Mouse (Mus musculus) lung, adult 18-20 months (tissue): ENCODE measurements around the gene Gm3095.
"Not testable (repeated sequence)": the region's sequence is repeated elsewhere in the genome, so short reads cannot be mapped to it uniquely, and the experiment has no call there.

Experiments
- DNase-seq, 2 experiments: peaks; one replicate each; pipeline ENCODE4 v3.0.0; 2022; ENCODE audit warnings: mixed read lengths in 2 of 2

Gene Gm3095

DNA sequence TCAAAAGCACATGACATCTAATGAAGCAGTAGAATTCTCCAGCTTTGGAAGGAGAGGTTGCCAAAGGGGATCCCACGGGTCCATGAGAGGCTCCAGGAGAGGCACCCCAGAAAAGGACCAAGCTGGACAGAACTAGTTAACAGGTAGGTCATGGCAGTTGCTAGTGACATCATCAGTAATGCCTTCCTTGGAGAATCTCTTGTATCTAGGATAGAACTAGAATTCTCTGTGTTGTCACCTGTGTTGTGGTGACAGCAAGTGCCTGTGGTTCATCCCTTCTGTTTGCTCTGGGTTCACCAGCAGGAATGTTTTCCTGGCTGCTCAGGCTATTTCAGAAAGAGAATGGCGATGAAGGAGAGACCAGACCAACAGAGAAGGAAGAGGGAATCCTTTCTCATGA is at the start of gene Gm3095:
Gm3095 (plus strand) TSS at position 301 of the 400 bp plus-strand sequence.
- not testable (repeated sequence) for DNase-seq

DNA sequence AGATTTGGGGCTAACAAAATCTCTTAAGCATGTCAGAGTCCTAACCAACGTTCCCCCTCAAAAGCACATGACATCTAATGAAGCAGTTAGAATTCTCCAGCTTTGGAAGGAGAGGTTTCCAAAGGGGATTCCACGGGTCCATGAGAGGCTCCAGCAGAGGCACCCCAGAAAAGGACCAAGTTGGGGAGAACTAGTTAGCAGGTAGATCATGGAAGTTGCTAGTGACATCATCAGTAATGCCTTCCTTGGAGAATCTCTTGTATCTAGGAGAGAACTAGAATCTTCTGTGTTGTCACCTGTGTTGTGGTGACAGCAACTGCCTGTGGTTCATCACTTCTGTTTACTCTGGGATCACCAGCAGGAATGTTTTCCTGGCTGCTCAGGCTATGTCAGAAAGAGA is 31.9 kb upstream of the Gm3095 start, which contains the start of gene Gm3029:
Gm3029 (plus strand) TSS at position 301 of the 400 bp plus-strand sequence.
- DNase-seq = not testable (repeated sequence)

DNA sequence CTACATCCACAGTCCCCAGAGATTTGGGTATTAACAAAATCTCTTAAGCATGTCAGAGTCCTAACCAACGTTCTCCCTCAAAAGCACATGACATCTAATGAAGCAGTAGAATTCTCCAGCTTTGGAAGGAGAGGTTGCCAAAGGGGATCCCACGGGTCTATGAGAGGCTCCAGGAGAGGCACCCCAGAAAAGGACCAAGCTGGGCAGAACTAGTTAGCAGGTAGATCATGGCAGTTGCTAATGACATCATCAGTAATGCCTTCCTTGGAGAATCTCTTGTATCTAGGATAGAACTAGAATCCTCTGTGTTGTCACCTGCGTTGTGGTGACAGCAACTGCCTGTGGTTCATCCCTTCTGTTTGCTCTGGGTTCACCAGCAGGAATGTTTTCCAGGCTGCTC is 34.7 kb downstream of the Gm3095 start, which contains the start of gene Gm3099:
Gm3099 (plus strand) TSS at position 301 of the 400 bp plus-strand sequence.
- DNase-seq = not testable (repeated sequence)
